Mouse (Mus musculus) ES-Bruce4 (cell line): Measurements from ENCODE around the gene Crip3. TPM values are rescaled to one million over a fixed set of nuclear protein-coding genes. Genes with fewer than 3 reads are reported as not detected.

Experiments
- H3K27ac ChIP-seq: 2 replicates; pipeline ENCODE4 v1.5.1; 2012; ENCODE audit warnings: low read length, inconsistent platforms; ENCODE audit not compliant: insufficient read depth
- H3K27me3 ChIP-seq: 2 replicates; pipeline ENCODE4 v1.6.1; 2012; ENCODE audit warnings: mild to moderate bottlenecking, low read length, inconsistent platforms; ENCODE audit not compliant: control insufficient read depth, poor library complexity, insufficient read depth, severe bottlenecking
- H3K36me3 ChIP-seq: 2 replicates; pipeline ENCODE4 v1.6.1; 2012; ENCODE audit warnings: inconsistent platforms, mild to moderate bottlenecking, low read length, moderate library complexity; ENCODE audit not compliant: control insufficient read depth, poor library complexity, insufficient read depth, severe bottlenecking
- H3K4me1 ChIP-seq: one replicate; pipeline ENCODE4 v1.8.1; 2011; ENCODE audit warnings: low read length; ENCODE audit not compliant: control insufficient read depth, insufficient read depth
- H3K4me3 ChIP-seq: 2 replicates; pipeline ENCODE4 v1.5.1; 2011; ENCODE audit warnings: low read depth, mild to moderate bottlenecking, low read length
- H3K9ac ChIP-seq: 2 replicates; pipeline ENCODE4 v1.6.1; 2012; ENCODE audit warnings: low read depth, mild to moderate bottlenecking, inconsistent platforms; ENCODE audit not compliant: poor library complexity, severe bottlenecking
- H3K9me3 ChIP-seq: replicated peaks from 2 replicates; pipeline ENCODE4 v1.6.1; 2012; ENCODE audit warnings: mild to moderate bottlenecking, low read length, inconsistent platforms; ENCODE audit not compliant: control insufficient read depth, poor library complexity, insufficient read depth, severe bottlenecking
- CTCF ChIP-seq: IDR thresholded peaks from one replicate; pipeline ENCODE4 v1.8.1; 2011; ENCODE audit warnings: low read depth, low read length
- EP300 ChIP-seq: IDR thresholded peaks from 2 replicates; pipeline ENCODE4 v1.6.1; 2011; ENCODE audit warnings: low read depth, low read length; ENCODE audit not compliant: insufficient read depth
- POLR2A ChIP-seq: IDR thresholded peaks from one replicate; pipeline ENCODE4 v1.8.1; 2011; ENCODE audit warnings: low read length; ENCODE audit not compliant: insufficient read depth
- polyA plus RNA-seq: library from polyadenylated mRNA; stranded (reverse); fragments of >200 nt; gene quantifications from 2 replicates; pipeline ENCODE4 v1.2.4, GENCODE M21; 2011; ENCODE audit warnings: low read depth; ENCODE audit not compliant: missing spikeins, insufficient read depth, insufficient read length

Gene Crip3
- polyA plus RNA-seq, 1 experiment = 1.3 TPM

DNA sequence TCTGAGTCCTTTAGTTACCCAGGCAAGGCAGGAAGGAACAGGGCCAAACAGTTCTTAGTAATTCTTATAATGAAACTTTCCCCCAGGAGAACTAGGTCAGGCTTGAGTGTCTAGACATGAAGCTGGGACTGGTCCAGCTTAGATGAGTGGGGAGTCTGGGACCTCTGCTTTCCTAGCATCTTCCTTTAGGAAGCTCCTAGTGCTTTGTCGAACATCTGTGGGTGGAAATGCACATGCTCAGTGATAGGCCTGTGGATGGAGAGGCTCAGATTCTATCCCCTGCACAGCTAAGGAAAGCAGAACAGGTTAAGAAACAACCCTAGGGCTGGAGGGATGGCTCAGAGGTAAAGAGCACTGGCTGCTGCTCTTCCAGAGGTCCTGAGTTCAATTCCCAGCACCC, 34.1 kb upstream of the Crip3 start:
- H3K9ac ChIP-seq = no peak overlapping the region
- no peak overlapping the region for H3K27ac ChIP-seq
- no peaks in the 10 kb centered on the region for H3K9me3 ChIP-seq
- TF ChIP-seq POLR2A (no peak), EP300 (no peak), CTCF (no peak)
- H3K4me1 ChIP-seq = no peaks in the 10 kb centered on the region
- peaks cover 14% of the 10 kb centered on the region for H3K36me3 ChIP-seq
- no peak overlapping the region for H3K4me3 ChIP-seq
- no peaks in the 10 kb centered on the region for H3K27me3 ChIP-seq

DNA sequence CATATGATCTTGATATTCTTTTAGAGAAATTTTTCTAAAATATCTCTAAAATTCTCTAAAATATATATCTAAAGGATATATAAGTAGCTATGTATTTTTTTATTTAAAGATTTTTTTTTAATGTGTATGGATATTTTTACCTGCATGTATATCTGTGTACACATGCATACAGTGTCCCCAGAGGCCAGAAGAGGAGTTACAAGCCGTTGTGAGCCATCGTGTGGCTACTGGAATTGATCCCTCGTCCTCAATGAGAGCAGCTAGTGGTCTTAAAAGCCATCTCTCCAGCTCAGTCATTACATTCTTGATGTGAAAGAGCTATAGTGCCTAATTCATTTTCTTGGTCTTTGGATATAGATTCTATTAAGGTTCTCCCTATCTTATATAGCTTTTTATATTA, 20.2 kb upstream of the Crip3 start:
- Histone ChIP-seq H3K9ac (no peak overlapping the region), H3K27me3 (no peaks in the 10 kb centered on the region), H3K9me3 (no peaks in the 10 kb centered on the region), H3K4me3 (no peak overlapping the region), H3K4me1 (no peaks in the 10 kb centered on the region), H3K36me3 (peaks cover 25% of the 10 kb centered on the region), H3K27ac (no peak overlapping the region)
- TF ChIP-seq EP300 (no peak), CTCF (no peak), POLR2A (no peak)

DNA sequence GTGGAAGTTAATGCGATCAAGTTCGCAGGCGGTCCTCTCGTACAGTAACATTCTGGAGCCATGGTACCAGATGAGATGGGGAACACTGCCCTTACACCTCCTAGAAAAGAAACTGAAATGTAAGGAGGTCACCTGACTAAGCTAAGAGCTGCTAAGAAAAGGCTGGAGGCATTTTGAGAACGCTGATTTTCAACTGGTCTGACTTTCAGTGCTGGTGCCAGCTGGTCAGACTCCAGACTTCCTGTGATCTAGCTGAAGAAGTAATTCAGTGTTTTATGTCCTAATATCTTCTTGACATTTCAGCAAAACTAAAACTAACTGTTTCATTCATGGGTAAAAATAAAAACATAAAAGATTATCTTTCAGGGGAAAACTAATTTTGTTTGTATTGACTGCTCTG, 10.1 kb upstream of the Crip3 start:
- Histone ChIP-seq H3K4me1 (peaks cover 2% of the 10 kb centered on the region), H3K27me3 (no peaks in the 10 kb centered on the region), H3K4me3 (no peak overlapping the region), H3K36me3 (no peaks in the 10 kb centered on the region), H3K9ac (no peak overlapping the region), H3K27ac (no peak overlapping the region), H3K9me3 (no peaks in the 10 kb centered on the region)
- TF ChIP-seq POLR2A = no peak
- TF ChIP-seq EP300 = no peak
- TF ChIP-seq CTCF = no peak

DNA sequence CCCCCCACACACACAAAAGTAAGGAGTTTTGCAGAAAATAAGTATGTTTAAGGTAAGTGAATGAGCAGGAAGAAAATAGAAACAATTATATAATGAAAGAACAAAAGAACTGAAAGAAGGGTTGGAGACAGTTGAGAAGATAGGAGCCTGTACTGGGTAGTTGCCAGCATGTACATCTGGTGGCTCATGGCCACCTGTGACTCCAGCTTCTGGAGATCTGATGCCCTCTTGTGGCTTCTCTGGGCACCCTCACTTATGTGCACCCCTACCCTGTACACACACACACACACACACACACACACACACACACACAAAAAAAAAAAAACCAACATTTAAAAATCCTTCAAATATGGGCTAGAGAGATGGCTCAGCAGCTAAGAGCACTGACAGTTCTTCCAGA, 9.0 kb upstream of the Crip3 start:
- Histone ChIP-seq H3K4me3 (no peak overlapping the region), H3K4me1 (peaks cover 2% of the 10 kb centered on the region)
- TF ChIP-seq EP300 = no peak
- peak; percentile 60 for TF ChIP-seq CTCF

DNA sequence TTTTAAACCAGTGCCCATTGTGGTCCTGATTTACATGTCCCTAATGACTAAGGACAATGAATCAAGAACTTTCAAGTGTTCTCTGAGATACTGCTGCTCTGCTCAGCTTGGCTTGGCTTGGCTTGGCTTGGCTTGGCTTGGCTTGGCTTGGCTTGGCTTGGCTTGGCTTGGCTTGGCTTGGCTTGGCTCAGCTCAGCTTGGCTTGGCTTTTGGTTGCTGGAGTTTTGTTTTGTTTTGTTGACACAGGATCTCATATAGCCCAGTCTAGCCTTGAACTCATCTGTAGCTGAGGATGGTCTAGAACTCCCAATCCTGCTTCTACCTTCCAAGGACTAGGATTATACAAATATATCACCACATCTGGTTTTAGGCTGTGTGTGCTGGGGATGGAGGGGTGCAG, 2.2 kb upstream of the Crip3 start:
- Histone ChIP-seq H3K9me3 (no peaks in the 10 kb centered on the region), H3K27me3 (no peaks in the 10 kb centered on the region), H3K27ac (no peak overlapping the region), H3K9ac (no peak overlapping the region), H3K36me3 (no peaks in the 10 kb centered on the region), H3K4me1 (peaks cover 6% of the 10 kb centered on the region), H3K4me3 (no peak overlapping the region)
- TF ChIP-seq POLR2A (no peak), CTCF (no peak), EP300 (no peak)

More for the DNA sequence above, 9.0 kb upstream of the Crip3 start:
- H3K9me3 ChIP-seq = no peaks in the 10 kb centered on the region
- H3K36me3 ChIP-seq = no peaks in the 10 kb centered on the region
- H3K27ac ChIP-seq = no peak overlapping the region
- H3K9ac ChIP-seq = no peak overlapping the region
- H3K27me3 ChIP-seq = no peaks in the 10 kb centered on the region

DNA sequence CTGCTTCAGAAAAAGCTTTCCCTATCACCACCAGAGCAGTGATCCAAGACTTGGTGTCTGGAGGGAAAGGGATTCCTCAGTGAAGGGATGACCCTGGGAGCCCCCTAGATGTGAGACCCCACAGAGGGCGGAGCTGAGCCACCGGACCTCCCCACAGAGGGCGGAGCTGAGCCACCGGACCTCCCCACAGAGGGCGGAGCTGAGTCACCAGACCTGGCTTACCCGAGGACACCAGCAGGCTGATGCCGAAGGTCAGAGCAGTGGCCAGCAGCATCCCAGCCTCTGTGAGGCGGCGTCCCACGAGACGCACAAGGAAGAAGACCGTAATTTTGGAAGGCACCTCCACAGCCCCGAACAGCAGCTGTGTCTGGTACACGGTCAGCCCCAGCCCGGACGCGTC, 4.9 kb downstream of the Crip3 start:
- TF ChIP-seq EP300 = 0 out of 2 replicates have a peak, but pooled peaks have one; percentile 32
- TF ChIP-seq CTCF = no peak
- peak; percentile 97 for TF ChIP-seq POLR2A
- peaks cover 10% of the 10 kb centered on the region for H3K4me1 ChIP-seq
- peak overlapping the region; percentile 72 for H3K4me3 ChIP-seq
- peak overlapping the region; percentile 56 for H3K9ac ChIP-seq
- H3K36me3 ChIP-seq = no peaks in the 10 kb centered on the region
- no peaks in the 10 kb centered on the region for H3K27me3 ChIP-seq
- no peaks in the 10 kb centered on the region for H3K9me3 ChIP-seq
- peak overlapping the region; percentile 2; the same call in 1 of the 2 replicates for H3K27ac ChIP-seq
